Mouse (Mus musculus): ENCODE data around the gene Cfap300.

DNA sequence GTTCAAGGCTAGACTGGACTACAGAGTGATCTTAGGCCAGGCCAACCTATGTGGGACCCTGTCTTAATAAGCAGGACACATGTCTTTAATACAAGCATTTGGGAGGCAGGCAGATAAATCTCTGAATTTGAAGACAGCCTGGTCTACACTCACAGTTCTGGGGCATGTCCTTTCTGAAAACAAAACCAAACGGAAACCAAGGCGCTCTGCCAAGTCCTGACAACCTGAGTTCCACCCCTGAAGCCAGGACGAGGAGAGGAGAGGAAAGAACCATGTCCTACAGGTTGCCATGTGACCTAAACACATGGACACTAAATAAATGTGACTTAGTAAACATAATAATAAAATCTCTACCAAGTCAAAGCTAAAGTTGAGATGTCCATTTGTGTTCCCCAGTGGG lies 50.0 kb downstream of the Cfap300 start:
- TF ChIP-seq TAL1 (conservative IDR thresholded peaks at IDR 0.05; ENCODE audit: low read depth, low read length): no peak
- TF ChIP-seq GATA2 (IDR thresholded peaks at IDR 0.05; ENCODE audit: borderline replicate concordance, low read depth, low read length): no peak
- TF ChIP-seq CTCF (IDR thresholded peaks at IDR 0.05; ENCODE audit: low read depth, low read length): no peak
- TF ChIP-seq GATA1 (IDR thresholded peaks at IDR 0.05; ENCODE audit: borderline replicate concordance, low read length): no peak
- no peak for TF ChIP-seq POLR2AphosphoS5 (IDR thresholded peaks at IDR 0.05; ENCODE audit: insufficient replicate concordance, low read depth, low read length)
